Mouse (Mus musculus) kidney, postnatal 0 days (tissue): ENCODE data around the gene Gm7029. TPM values are rescaled to one million over a fixed set of nuclear protein-coding genes. Genes with fewer than 3 reads are reported as not detected.

Experiments used
- ATAC-seq: fragments of 200-750 bp; cut with Nextera tagmentation; replicated peaks from 2 replicates; pipeline ENCODE4 v1.8.0; 2017; ENCODE audit warnings: low read depth, moderate number of reproducible peaks, moderate TSS enrichment, moderate library complexity; ENCODE audit not compliant: low FRiP score
- DNase-seq: peaks from one replicate; pipeline ENCODE4 v3.0.0-alpha.2; 2016; ENCODE audit warnings: low spot score
- H3K27ac ChIP-seq: fragments of 300-500 bp; sonication (generic); 2 replicates; pipeline ENCODE4 v1.5.1; 2014; ENCODE audit warnings: mild to moderate bottlenecking
- H3K27me3 ChIP-seq: fragments of 300-500 bp; sonication (generic); 2 replicates; pipeline ENCODE4 v1.6.1; 2014; ENCODE audit warnings: low read length, mixed read lengths; ENCODE audit not compliant: insufficient read depth
- H3K36me3 ChIP-seq: fragments of 300-500 bp; sonication (generic); 2 replicates; pipeline ENCODE4 v1.6.1; 2014; ENCODE audit warnings: low read length, mixed read lengths; ENCODE audit not compliant: insufficient read depth
- H3K4me1 ChIP-seq: fragments of 300-500 bp; sonication (generic); replicated peaks from 2 replicates; pipeline ENCODE4 v1.6.1; 2014; ENCODE audit warnings: antibody characterized with exemption, low read length, mixed read lengths; ENCODE audit not compliant: insufficient read depth
- H3K4me2 ChIP-seq: fragments of 300-500 bp; sonication (generic); 2 replicates; pipeline ENCODE4 v1.6.1; 2014; ENCODE audit warnings: mild to moderate bottlenecking, low read length, moderate library complexity, mixed read lengths
- H3K4me3 ChIP-seq: fragments of 300-500 bp; sonication (generic); replicated peaks from 2 replicates; pipeline ENCODE4 v1.5.1; 2014; ENCODE audit warnings: low read depth, low read length
- H3K9ac ChIP-seq: fragments of 300-500 bp; sonication (generic); 2 replicates; pipeline ENCODE4 v1.6.1; 2014; ENCODE audit warnings: low read depth, low read length
- H3K9me3 ChIP-seq: fragments of 300-500 bp; sonication (generic); replicated peaks from 2 replicates; pipeline ENCODE4 v1.6.1; 2016; ENCODE audit warnings: low read length, inconsistent platforms, mixed read lengths
- CTCF ChIP-seq: IDR thresholded peaks from 2 replicates; pipeline ENCODE4 v1.5.1; 2016; ENCODE audit warnings: antibody characterized with exemption, low read depth, mild to moderate bottlenecking, moderate library complexity
- WGBS: fragments of 180-500 bp; shearing (Covaris S2); extraction: QIAGEN DNeasy Blood & Tissue Kit; methylation state at CpG from one replicate; pipeline ENCODE4 v1.1.7; 2014; 5-methylcytosine and 5-hydroxymethylcytosine counted together
- polyA plus RNA-seq: library from polyadenylated mRNA; unstranded; fragments of >200 nt; fragmentation: Nextera tagmentation; extraction: Ambion mirVana; gene quantifications from 2 replicates; pipeline ENCODE4 v1.2.1, GENCODE M21; 2015

Gene Gm7029
- polyA plus RNA-seq, 1 experiment from 2014 or later = not detected

GRCm38 (mm10) chr17:33911813-33912414 lies 38.3 kb downstream of the Gm7029 start:
- DNase-seq = no peak
- WGBS = 51% methylated on average over 28 of the region's 28 CpGs
- H3K4me1 ChIP-seq = peaks cover 25% of the 10 kb centered on the region

DNA sequence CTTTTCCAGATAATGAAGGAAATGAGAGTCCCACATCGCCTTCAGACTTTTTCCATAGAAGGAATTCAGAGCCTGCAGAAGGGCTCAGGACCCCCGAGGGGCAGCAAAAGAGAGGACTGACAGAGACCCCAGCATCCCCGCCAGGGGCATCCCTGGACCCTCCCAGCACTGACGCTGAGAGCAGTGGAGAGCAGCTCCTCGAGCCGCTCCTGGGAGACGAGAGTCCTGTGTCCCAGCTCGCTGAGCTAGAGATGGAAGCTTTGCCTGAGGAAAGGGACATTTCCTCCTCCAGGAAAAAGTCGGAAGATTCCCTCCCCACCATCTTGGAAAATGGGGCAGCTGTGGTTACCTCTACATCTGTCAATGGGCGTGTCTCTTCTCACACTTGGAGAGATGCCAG lies 39.6 kb downstream of the Gm7029 start:
- 90% methylated on average over 10 of the region's 10 CpGs for WGBS
- Histone ChIP-seq H3K36me3 (peaks cover 30% of the 10 kb centered on the region), H3K4me1 (peaks cover 20% of the 10 kb centered on the region), H3K4me3 (no peak overlapping the region), H3K27ac (no peak overlapping the region), H3K27me3 (no peaks in the 10 kb centered on the region), H3K9me3 (no peaks in the 10 kb centered on the region), H3K4me2 (no peak overlapping the region), H3K9ac (no peak overlapping the region)
- TF ChIP-seq CTCF = no peak
- no peak for ATAC-seq
- DNase-seq = no peak

More at GRCm38 (mm10) chr17:33911813-33912414, 38.3 kb downstream of the Gm7029 start:
- no peak for ATAC-seq
- no peaks in the 10 kb centered on the region for H3K27me3 ChIP-seq
- H3K9me3 ChIP-seq = no peaks in the 10 kb centered on the region
- peak overlapping the region; percentile 23; the same call in 1 of the 2 replicates for H3K9ac ChIP-seq
- H3K36me3 ChIP-seq = peaks cover 30% of the 10 kb centered on the region
- no peak overlapping the region for H3K27ac ChIP-seq
- H3K4me3 ChIP-seq = no peak overlapping the region
- peak overlapping the region; percentile 27 for H3K4me2 ChIP-seq
- 0 out of 2 replicates have a peak, but pooled peaks have one; percentile 2 for TF ChIP-seq CTCF

DNA sequence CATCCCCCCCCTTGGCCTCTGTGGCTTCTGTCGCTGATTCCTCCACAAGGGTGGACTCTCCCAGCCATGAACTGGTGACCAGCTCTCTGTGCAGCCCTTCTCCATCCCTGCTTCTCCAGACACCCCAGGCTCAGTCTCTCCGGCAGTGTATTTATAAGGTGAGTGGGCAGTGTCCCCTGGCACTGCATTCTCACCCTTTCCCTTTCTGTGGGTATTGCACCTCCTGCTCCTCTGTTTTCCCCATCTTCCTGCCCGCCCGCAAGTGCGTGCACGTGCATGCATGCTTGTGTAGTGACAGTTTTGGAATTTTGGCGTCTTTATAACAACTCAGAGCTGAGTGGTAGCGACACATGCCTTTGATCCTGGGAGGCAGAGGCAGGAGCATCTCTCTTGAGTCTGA lies 40.3 kb downstream of the Gm7029 start:
- H3K4me2 ChIP-seq = no peak overlapping the region
- peaks cover 30% of the 10 kb centered on the region for H3K36me3 ChIP-seq
- DNase-seq (no peak), ATAC-seq (no peak)
- WGBS = 94% methylated on average over 8 of the region's 8 CpGs
- H3K27me3 ChIP-seq = no peaks in the 10 kb centered on the region
- H3K4me3 ChIP-seq = no peak overlapping the region
- no peak overlapping the region for H3K9ac ChIP-seq
- no peak overlapping the region for H3K27ac ChIP-seq
- H3K9me3 ChIP-seq = no peaks in the 10 kb centered on the region
- TF ChIP-seq CTCF = no peak
- H3K4me1 ChIP-seq = peaks cover 18% of the 10 kb centered on the region

DNA sequence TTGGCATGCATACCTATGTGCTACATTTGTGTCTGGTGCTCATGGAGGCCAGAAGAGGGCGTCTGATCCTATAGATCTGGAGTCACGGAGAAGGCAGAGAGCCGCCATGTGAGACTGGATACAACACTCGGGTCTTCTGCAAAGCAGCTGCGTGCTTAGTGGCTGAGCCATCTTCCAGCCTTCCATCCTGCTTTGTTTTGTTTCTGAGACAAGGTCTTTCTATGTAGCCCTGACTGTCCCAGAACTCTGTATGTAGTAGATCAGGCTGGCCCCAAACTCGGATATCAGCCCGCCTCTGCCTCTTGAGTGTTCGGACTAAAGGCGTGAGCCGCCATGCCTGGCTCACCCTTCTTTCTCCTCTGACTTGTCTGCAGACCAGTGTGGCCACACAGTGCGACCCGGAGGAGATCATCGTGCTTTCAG lies 41.3 kb downstream of the Gm7029 start:
- H3K9ac ChIP-seq = no peak overlapping the region
- no peaks in the 10 kb centered on the region for H3K27me3 ChIP-seq
- TF ChIP-seq CTCF = peak; percentile 33
- H3K27ac ChIP-seq = peak overlapping the region; percentile 37; the same call in 1 of the 2 replicates
- no peaks in the 10 kb centered on the region for H3K9me3 ChIP-seq
- H3K4me1 ChIP-seq = peaks cover 18% of the 10 kb centered on the region
- H3K4me2 ChIP-seq = peak overlapping the region; percentile 36; the same call in 1 of the 2 replicates
- 72% methylated on average over 13 of the region's 13 CpGs for WGBS
- ATAC-seq = no peak
- H3K4me3 ChIP-seq = no peak overlapping the region
- DNase-seq = no peak
- H3K36me3 ChIP-seq = peaks cover 30% of the 10 kb centered on the region

DNA sequence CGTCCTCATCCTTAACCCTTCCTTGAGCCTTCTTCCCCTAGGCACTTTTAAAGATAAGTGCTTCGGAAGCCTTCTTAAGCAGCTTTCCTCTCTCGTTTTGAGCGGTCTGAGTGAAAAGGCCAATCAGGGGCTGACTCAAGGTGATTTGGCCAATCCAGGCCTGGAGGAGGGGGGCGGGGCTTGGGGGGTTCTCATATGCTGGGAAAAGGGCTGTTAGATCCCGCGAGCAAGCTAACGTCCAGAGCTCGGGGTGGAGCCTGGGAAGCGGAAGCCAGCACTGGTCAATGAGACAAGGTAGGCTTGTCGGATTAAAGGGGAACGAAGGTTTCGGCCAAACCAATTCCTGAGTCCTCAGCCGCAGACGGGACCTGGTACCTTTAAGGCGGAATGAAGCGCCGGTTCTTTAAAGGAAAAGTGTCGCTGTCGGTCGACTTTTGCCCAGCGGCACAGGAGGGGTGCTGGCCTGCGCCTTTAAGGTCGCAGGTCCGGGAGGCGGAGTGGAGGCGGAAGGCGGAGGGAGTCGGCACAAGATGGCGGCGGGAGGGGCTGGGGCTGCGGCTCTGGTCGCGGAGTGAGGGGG lies 42.1 kb downstream of the Gm7029 start, which contains the start of the genes Tapbp and Zbtb22:
TSS of gene Tapbp (plus strand) at position 229 of the 580 bp plus-strand sequence.
TSS of gene Zbtb22 (plus strand) at position 234 of the 580 bp plus-strand sequence.
- Histone ChIP-seq H3K27me3 (no peaks in the 10 kb centered on the region), H3K4me1 (peaks cover 12% of the 10 kb centered on the region), H3K9ac (peak within 1 kb of the TSS; percentile 69), H3K9me3 (no peaks in the 10 kb centered on the region), H3K4me3 (peak within 1 kb of the TSS; percentile 63), H3K27ac (peak within 1 kb of the TSS; percentile 82), H3K36me3 (peaks cover 30% of the 10 kb centered on the region), H3K4me2 (peak within 1 kb of the TSS; percentile 70)
- WGBS = under 1% methylated on average over 34 of the region's 34 CpGs
- peak; percentile 99 for DNase-seq
- ATAC-seq = peak; percentile 90
- TF ChIP-seq CTCF = no peak

GRCm38 (mm10) chr17:33916294-33916693 lies 42.7 kb downstream of the Gm7029 start:
- Histone ChIP-seq H3K4me3 (peak overlapping the region; percentile 63), H3K4me2 (peak overlapping the region; percentile 70), H3K27me3 (no peaks in the 10 kb centered on the region), H3K9me3 (no peaks in the 10 kb centered on the region), H3K27ac (peak overlapping the region; percentile 82), H3K9ac (peak overlapping the region; percentile 69), H3K4me1 (peaks cover 12% of the 10 kb centered on the region), H3K36me3 (peaks cover 27% of the 10 kb centered on the region)
- DNase-seq (peak; percentile 70), ATAC-seq (no peak)
- WGBS = under 1% methylated on average over 13 of the region's 20 CpGs
- TF ChIP-seq CTCF = no peak
